Mouse (Mus musculus): Measurements from ENCODE around the gene Acbd6. TPM values are rescaled to one million over a fixed set of nuclear protein-coding genes. Genes with fewer than 3 reads are reported as not detected.
A peak's percentile ranks its signal among the peaks of the same experiment; 100 is the strongest.

Gene Acbd6
- polyA plus RNA-seq, 1 experiment from 2014 or later: 83.6 TPM

DNA sequence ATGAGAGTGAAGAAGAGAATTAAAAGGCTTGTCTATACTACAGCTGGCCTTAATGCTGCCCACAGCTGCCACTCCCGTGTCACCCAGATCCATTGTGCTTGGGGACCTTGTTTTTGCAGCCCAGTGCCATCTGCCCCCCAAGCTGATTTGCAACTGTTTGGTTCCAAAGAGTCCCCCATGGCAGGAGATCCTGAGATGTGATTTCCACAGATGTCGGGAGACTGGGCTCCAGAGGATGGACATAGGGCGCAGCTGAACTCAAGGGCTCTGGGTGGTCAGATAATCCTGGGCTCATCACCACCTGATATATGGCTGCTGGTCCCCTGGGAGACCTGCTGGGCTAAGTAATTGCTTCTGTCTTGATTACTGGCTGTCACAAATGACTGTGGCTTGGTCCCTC lies 160.9 kb downstream of the Acbd6 start:
- Histone ChIP-seq H3K27me3 (ENCODE audit: insufficient read depth, poor library complexity, severe bottlenecking) (peaks cover 66% of the 10 kb centered on the region), H3K27ac (no peak overlapping the region), H3K4me3 (no peak overlapping the region), H3K4me1 (replicated peaks) (peaks cover 34% of the 10 kb centered on the region), H3K9me3 (no peaks in the 10 kb centered on the region), H3K36me3 (no peaks in the 10 kb centered on the region)
- no peak for DNase-seq (ENCODE audit: low spot score)
- WGBS: 71% methylated on average over 3 of the region's 3 CpGs

DNA sequence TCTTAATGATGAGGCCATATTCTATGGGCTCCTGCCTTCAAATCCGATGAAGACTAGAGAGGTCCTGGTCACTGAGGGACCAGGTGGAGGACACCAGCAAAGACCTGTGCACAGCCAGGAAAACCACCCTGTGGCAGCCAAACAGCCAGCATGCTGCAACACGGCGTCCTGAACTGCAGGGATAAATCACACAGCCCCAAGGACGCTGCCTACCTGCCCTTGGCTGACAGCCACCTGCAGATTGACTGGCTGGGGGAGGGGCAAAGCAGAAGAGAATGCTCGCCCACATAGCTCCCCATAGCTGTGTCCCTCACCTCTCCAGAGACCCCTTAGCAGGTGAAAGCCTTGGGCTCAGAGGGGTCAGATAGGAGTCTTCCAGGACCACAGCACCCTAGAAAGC lies 162.1 kb downstream of the Acbd6 start:
- peaks cover 71% of the 10 kb centered on the region for H3K27me3 ChIP-seq (ENCODE audit: insufficient read depth, poor library complexity, severe bottlenecking)
- peaks cover 35% of the 10 kb centered on the region for H3K4me1 ChIP-seq (replicated peaks)
- 56% methylated on average over 5 of the region's 5 CpGs for WGBS

DNA sequence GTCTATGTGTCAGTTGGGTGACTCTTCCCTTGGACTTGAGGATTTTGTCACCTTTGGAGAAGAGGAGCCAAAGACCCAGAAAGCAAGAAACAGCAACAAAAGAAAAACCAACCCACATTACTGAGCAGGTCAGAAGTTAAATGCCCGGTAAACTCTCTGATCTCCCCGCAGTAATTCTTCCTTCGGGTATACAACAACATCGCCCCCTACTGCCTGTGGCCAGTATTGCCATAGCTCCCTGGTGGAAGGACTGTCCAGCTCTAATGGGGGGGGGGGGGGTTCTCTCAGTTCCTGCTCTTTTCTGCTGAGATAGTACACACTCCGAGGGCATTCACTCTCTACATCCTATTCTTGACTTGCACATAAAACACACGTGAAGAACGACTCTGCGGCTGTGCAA lies 163.5 kb downstream of the Acbd6 start:
- DNase-seq (ENCODE audit: low spot score): peak; percentile 50
- Histone ChIP-seq H3K4me3 (no peak overlapping the region), H3K9me3 (no peaks in the 10 kb centered on the region), H3K27ac (no peak overlapping the region), H3K36me3 (no peaks in the 10 kb centered on the region), H3K27me3 (ENCODE audit: insufficient read depth, poor library complexity, severe bottlenecking) (peaks cover 85% of the 10 kb centered on the region), H3K4me1 (replicated peaks) (peaks cover 35% of the 10 kb centered on the region)
- 37% methylated on average over 8 of the region's 8 CpGs for WGBS

More for the DNA sequence above, 162.1 kb downstream of the Acbd6 start:
- no peaks in the 10 kb centered on the region for H3K36me3 ChIP-seq
- no peaks in the 10 kb centered on the region for H3K9me3 ChIP-seq
- DNase-seq (ENCODE audit: low spot score): no peak
- no peak overlapping the region for H3K27ac ChIP-seq
- H3K4me3 ChIP-seq: no peak overlapping the region

DNA sequence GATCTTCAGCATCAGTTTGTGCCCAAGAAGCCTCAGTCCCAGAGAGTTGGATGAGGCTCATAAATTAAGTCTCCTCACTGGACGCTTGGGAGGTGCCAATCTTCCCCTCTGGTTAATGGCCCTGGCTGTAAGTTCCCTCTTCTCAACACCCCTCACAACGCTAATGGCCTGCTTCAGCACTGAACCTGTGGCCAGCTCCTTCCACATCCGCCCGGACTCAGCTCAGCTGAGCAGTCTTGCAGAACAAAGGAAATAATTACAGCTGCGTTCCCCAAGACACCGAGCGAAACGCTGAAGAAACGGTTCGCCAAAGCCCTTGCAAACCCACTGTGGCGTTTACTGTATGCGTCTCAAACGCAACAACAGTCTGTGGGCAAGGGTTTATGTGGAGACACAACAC lies 164.3 kb downstream of the Acbd6 start:
- WGBS: 1% methylated on average over 13 of the region's 13 CpGs
- Histone ChIP-seq H3K9me3 (no peaks in the 10 kb centered on the region), H3K27me3 (ENCODE audit: insufficient read depth, poor library complexity, severe bottlenecking) (peaks cover 90% of the 10 kb centered on the region), H3K36me3 (no peaks in the 10 kb centered on the region), H3K27ac (no peak overlapping the region), H3K4me3 (peak overlapping the region; percentile 28; the same call in 1 of the 2 replicates), H3K4me1 (replicated peaks) (peaks cover 35% of the 10 kb centered on the region)
- peak; percentile 75 for DNase-seq (ENCODE audit: low spot score)

DNA sequence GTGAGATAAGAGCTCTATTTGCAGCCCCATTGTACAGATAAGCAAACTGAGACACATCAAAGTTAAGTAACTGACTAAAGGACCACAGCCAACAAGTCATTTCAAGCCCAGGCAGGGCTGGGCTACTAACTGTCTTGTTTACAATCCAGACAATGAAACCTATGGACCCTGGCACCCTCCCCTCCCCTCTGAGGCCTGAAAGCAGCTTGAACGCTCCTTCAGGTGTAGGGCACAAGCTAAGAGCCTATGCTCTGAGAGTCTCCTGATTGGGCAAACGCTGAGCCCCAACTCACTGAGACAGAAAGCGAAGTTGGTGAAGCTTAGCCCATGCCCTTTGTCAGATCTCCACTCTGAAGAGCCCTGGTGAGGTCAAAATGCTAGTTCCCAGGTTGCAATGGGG lies 166.4 kb downstream of the Acbd6 start:
- no peak for DNase-seq (ENCODE audit: low spot score)
- no peaks in the 10 kb centered on the region for H3K36me3 ChIP-seq
- H3K4me3 ChIP-seq: no peak overlapping the region
- WGBS: 75% methylated on average over 3 of the region's 3 CpGs
- H3K4me1 ChIP-seq (replicated peaks): peaks cover 32% of the 10 kb centered on the region
- no peak overlapping the region for H3K27ac ChIP-seq
- H3K27me3 ChIP-seq (ENCODE audit: insufficient read depth, poor library complexity, severe bottlenecking): peaks cover 97% of the 10 kb centered on the region
- H3K9me3 ChIP-seq: no peaks in the 10 kb centered on the region

DNA sequence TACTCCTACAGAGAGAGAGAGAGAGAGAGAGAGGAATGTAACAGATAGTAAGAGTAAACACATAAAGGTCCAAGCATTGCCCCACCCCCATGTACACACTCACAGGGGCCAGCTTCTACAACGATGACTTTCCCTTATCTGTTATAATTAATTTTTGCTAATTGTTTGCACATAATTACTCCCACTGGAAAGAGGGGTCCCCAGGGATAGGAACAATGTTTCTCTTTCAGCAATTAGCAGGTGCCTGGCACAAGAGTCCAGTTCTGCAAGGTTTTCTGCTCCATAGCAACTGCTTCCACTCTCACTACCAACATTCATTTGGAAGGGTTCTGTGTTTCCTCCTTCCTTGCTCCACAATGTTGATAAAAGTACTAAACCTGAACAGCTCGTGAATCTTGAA lies 168.0 kb downstream of the Acbd6 start:
- no peak overlapping the region for H3K4me3 ChIP-seq
- peaks cover 32% of the 10 kb centered on the region for H3K4me1 ChIP-seq (replicated peaks)
- no peak overlapping the region for H3K27ac ChIP-seq
- no peaks in the 10 kb centered on the region for H3K36me3 ChIP-seq
- H3K9me3 ChIP-seq: no peaks in the 10 kb centered on the region
- H3K27me3 ChIP-seq (ENCODE audit: insufficient read depth, poor library complexity, severe bottlenecking): peaks cover 98% of the 10 kb centered on the region
- 77% methylated on average over 2 of the region's 2 CpGs for WGBS
- DNase-seq (ENCODE audit: low spot score): no peak

- no peak overlapping the region for H3K4me3 ChIP-seq
- H3K9me3 ChIP-seq: no peaks in the 10 kb centered on the region
- WGBS: 27% methylated on average over 10 of the region's 10 CpGs
- H3K4me1 ChIP-seq (replicated peaks): peaks cover 22% of the 10 kb centered on the region
- peaks cover 98% of the 10 kb centered on the region for H3K27me3 ChIP-seq (ENCODE audit: insufficient read depth, poor library complexity, severe bottlenecking)
- H3K36me3 ChIP-seq: no peaks in the 10 kb centered on the region
- no peak overlapping the region for H3K27ac ChIP-seq
- no peak for DNase-seq (ENCODE audit: low spot score)
These were observed 169.9 kb downstream of the Acbd6 start for GRCm38 (mm10) chr1:155727830-155728229.

- H3K4me3 ChIP-seq: peak overlapping the region; percentile 32
- no peak overlapping the region for H3K27ac ChIP-seq
- no peak for DNase-seq (ENCODE audit: low spot score)
- 2% methylated on average over 23 of the region's 23 CpGs for WGBS
- no peaks in the 10 kb centered on the region for H3K36me3 ChIP-seq
- H3K4me1 ChIP-seq (replicated peaks): peaks cover 12% of the 10 kb centered on the region
- H3K27me3 ChIP-seq (ENCODE audit: insufficient read depth, poor library complexity, severe bottlenecking): peaks cover 98% of the 10 kb centered on the region
- H3K9me3 ChIP-seq: no peaks in the 10 kb centered on the region
These were observed 171.3 kb downstream of the Acbd6 start for GRCm38 (mm10) chr1:155729113-155729795.

GRCm38 (mm10) chr1:155731156-155731555 lies 173.2 kb downstream of the Acbd6 start:
- DNase-seq (ENCODE audit: low spot score): no peak
- Histone ChIP-seq H3K4me1 (replicated peaks) (peaks cover 12% of the 10 kb centered on the region), H3K4me3 (no peak overlapping the region), H3K36me3 (no peaks in the 10 kb centered on the region), H3K9me3 (no peaks in the 10 kb centered on the region), H3K27ac (no peak overlapping the region), H3K27me3 (ENCODE audit: insufficient read depth, poor library complexity, severe bottlenecking) (peaks cover 98% of the 10 kb centered on the region)
- WGBS: 1% methylated on average over 2 of the region's 2 CpGs

DNA sequence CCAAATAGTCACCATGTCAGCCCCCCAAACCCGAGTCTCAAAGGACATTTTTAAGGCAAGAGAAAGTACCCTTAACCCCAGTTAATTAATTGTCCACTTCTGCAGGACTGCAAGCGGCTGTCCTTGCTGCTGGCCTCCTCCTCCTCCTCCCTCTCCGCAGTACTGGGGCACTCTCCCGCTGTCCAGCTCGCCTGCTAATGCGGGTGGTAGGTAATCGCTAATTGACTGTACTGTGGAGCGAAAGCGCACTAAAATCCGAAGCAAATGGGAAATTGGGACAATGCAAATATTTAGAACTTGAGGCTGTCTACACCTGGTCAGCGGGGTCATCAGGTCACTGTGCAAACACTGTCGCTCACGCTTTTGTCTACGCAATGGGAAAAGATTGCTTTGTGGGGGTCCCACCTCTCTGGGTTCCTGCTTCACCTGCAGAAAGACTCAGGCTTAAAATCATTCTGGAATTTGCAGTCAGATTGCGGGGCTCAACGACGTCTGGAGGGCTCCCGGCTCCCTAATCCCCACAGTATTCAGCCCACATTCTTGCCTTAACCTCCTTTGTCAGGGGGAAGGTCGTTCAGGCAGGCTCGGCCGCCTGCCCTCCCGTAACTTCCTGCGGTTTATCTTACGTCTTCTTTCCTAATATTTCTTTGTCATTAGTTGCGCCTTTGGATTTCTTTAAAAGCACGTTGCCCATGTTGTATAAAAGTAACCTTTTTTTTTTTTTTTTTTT lies 178.3 kb downstream of the Acbd6 start:
- DNase-seq (ENCODE audit: low spot score): no peak
- no peak overlapping the region for H3K27ac ChIP-seq
- H3K4me1 ChIP-seq (replicated peaks): peaks cover 24% of the 10 kb centered on the region
- peaks cover 100% of the 10 kb centered on the region for H3K27me3 ChIP-seq (ENCODE audit: insufficient read depth, poor library complexity, severe bottlenecking)
- no peaks in the 10 kb centered on the region for H3K9me3 ChIP-seq
- H3K36me3 ChIP-seq: no peaks in the 10 kb centered on the region
- no peak overlapping the region for H3K4me3 ChIP-seq
- under 1% methylated on average over 26 of the region's 26 CpGs for WGBS

DNA sequence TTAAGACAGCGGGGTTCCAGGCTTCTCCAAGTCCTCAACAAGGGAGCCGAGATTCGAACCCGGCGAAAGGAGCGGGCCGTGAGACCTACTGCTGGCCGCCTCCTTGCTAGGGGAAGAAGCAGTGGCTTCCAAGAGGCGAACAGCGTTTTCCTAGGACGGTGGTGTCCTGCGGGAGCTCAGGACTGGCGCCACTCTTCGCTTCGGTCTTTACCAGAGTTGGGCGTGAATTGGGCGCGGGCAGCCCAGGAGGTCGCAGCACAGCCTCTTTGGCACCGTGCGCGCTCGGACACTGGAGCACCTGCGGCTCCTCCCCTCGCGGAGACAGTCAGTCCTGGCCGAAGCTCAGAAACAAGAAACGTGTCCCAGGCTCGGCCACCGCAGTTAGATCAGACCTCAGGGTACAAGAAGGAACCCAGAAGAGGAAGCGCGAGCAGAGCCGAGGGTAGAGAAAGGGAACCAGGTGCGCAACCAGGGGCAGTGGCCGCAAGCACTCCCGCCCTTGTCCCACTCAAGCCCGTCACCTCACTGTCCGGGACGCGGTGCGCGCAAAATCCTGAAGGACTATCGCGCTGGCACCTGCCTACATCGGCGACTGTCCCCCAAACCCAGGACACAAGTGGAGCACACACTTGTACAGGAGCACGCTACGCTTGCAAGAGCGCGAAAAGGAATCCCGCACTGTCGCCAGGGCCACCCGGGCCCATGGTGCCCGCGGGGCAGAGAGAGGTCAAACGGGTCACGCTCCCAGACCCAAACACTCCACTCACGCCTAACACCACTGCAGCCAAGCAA lies 179.3 kb downstream of the Acbd6 start:
- Histone ChIP-seq H3K27ac (no peak overlapping the region), H3K4me1 (replicated peaks) (peaks cover 33% of the 10 kb centered on the region), H3K4me3 (peak overlapping the region; percentile 10), H3K27me3 (ENCODE audit: insufficient read depth, poor library complexity, severe bottlenecking) (peaks cover 100% of the 10 kb centered on the region), H3K36me3 (no peaks in the 10 kb centered on the region), H3K9me3 (no peaks in the 10 kb centered on the region)
- under 1% methylated on average over 58 of the region's 58 CpGs for WGBS
- peak; percentile 58 for DNase-seq (ENCODE audit: low spot score)

- Histone ChIP-seq H3K36me3 (no peaks in the 10 kb centered on the region), H3K27me3 (ENCODE audit: insufficient read depth, poor library complexity, severe bottlenecking) (peaks cover 100% of the 10 kb centered on the region), H3K4me3 (peak overlapping the region; percentile 10; the same call in 1 of the 2 replicates), H3K27ac (no peak overlapping the region), H3K4me1 (replicated peaks) (peaks cover 40% of the 10 kb centered on the region), H3K9me3 (no peaks in the 10 kb centered on the region)
- WGBS: under 1% methylated on average over 25 of the region's 25 CpGs
- DNase-seq (ENCODE audit: low spot score): peak; percentile 49
These were observed 180.0 kb downstream of the Acbd6 start for GRCm38 (mm10) chr1:155737809-155738383.
